Mouse (Mus musculus) thymus, postnatal 25 days (tissue): Measurements from ENCODE around the gene Prm1.
"Not testable (repeated sequence)": the region's sequence is repeated elsewhere in the genome, so short reads cannot be mapped to it uniquely, and the experiment has no call there.

Experiments
- DNase-seq: peaks from one replicate; pipeline ENCODE4 v3.0.0; 2022

Gene Prm1

DNA sequence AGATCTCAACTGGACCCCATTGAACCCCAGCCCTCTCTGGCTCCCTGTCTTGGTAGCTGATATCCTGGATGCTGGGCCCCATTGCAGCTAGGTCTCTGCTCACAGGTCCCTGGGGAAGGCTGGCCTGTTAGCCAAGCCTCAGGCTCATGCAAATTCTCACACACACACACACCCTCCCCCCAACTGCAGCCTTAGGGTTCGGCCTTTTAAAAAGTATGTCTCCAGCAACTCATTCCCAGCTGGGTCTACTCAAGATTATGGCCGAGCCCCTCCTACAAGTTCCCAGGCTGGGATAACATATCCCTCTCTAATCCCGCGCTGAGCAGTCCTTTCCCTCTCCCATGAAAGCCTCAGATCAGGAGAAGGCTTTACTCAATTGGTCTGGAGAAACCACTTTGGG lies 15.7 kb upstream of the Prm1 start:
- DNase-seq = no peak

DNA sequence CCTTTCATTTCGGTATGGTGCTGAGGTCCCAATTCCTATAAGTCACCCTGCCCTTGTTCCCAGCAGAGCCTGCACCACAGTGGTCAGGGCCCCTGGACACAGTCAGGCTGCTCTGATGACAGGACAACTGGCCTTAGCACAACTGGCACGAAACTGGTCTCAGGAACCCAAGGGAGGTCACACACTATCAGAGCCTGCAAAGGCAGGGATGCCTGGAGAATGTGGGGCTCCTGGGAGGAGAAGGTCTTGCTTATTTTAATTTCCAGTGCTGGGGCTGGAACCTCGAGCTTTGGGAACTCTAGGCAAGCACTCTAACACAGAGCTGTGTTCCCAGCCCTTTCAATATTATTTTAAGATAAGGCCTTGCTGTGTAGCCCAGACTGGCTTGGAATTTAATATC lies 14.3 kb upstream of the Prm1 start:
- no peak for DNase-seq

DNA sequence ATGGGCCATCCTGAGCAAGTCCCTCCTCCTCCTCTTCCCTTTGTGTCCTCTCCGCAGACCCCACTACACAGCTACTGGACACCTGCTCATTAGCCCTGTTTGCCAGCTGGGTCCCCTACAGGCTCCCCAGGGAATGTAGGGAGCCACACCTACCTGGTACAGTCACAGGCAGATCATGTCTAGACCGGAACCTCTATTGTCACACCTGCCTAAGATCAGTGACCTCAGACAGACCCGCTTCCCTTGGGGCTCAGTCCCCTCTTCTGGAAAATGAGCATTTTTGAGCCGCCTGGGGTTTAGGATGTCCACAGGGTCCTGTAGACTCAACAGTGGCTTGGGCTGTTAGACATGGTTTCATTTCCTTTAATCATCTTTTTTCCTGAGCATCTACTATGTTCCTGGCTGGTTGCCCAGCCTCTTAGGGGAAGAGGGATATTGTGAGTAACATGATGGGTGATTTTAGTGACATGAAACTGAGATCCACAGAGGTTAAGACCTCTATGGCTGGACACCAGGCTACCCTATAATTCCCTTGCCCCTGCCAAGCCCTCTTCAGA lies 13.0 kb upstream of the Prm1 start:
- no peak for DNase-seq

DNA sequence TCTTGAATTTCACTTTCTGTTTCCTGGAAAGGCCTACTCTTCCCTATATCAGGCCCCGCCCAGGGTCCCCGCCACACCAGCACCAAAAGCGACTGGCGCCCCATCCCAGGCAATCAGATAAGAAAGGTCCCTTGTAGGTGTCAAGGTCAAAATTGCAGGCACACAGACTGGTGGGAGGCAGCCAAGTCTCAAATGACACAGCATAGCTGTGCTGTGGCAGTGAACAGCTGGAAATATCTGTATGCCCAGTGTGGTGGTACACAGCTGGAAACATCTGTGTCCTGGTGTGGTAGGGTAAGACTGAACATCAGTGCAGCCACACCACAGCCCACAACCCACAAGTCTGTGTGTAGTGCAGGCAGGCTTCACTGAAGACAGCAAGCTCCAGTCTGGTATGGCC lies 9.2 kb upstream of the Prm1 start:
- DNase-seq = peak; percentile 51

DNA sequence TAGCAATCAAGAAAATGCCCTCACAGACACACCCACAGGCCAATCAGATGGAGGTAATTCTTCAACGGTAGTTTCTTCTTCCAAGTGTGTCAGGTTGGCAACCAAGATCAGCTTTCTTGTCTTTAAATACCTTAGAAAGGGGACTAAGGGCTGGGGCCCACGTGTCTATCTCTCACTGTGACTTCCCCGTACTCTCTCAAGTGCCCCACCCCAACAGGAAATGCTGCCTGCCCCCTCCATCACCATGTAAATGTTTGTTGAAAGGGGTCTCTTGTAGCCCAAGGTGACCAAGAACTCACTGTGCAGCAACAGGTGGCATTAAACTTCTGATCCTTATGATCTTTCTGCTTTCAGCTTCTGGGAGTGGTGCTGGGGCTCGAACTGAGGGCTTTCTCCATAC lies 8.1 kb upstream of the Prm1 start:
- peak; percentile 42 for DNase-seq

DNA sequence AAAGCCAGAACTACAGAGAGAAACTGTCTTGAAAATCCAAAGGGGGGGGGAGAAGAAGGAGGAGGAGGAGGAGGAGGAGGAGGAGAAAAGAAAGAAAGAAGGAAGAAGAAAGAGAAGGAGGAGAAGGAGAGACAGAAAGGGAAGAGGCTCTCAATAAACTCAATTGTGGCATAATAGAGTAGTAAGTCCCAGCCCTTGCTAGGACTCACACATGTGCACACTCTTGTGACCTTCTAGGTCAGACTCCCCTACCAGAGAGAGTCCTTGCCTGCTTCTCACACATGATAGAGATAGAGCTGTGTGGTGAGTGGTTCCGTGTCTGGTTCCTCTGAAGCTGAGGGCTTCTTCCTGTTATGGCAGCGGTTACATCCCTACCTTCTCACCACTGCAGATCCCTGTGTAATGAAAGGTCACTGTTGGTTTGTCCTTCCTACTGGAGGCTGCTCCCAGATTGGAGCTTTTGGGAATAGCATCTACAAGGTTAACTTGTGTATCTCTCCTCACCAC lies 7.3 kb upstream of the Prm1 start, which contains the start of gene Gm11172:
Gene Gm11172, plus strand, starts transcription at position 51 of the 507 bp plus-strand sequence.
- DNase-seq = peak; percentile 37

DNA sequence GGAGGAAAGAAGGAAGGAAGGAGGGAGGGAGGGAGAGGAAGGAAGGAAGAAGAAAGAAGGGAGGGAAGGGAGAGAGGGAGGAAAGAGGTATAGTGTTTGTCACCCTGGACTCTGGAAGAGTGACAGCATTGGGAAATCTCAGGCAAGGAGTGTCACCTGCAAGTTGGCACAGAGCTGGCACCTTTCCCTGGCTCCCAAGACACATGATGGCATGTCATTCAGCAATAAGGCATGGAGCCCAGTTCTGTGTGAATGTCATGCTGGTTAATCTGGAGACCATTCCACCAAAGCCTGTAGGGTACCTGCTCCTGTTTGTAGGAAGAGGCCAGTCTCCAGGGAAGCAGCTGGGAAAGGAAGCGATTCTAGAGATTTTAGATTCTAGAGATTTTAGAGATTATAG lies 4.7 kb upstream of the Prm1 start:
- no peak for DNase-seq

DNA sequence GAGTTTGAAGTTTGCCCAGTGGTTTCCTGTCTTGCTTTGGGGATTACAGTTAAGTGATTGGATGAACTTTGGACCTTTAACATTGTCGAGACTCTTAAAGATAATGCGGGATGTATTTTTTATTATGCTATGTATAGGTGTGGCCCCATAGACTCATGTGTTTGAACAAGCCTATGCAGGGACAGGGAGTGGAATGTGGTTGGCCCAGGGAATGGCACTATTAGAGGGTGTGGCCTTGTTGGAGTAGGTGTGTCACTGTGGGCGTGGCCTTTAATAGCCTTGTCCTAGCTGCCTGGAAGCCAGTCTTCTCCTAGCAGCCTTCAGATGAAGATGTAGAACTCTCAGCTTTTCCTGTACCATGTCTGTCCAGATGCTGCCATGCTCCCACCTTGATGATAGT lies 3.2 kb downstream of the Prm1 start:
- DNase-seq = not testable (repeated sequence)

DNA sequence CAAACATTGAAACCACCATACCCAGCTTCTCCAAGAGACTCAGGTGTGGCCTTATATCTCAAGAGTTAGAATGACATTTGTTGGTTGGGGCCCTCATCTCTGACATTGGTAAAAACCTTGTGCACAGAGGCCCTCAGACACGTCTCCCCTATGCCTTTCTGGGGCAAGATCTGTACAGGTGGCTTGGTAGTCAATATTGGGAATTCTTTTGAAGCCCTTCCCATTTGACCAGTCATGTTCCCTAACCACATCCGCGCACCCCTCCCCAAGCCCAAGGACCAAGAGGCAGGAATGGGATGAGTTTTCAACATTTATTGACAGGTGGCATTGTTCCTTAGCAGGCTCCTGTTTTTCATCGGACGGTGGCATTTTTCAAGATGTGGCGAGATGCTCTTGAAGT lies 9.6 kb downstream of the Prm1 start, which contains the start of gene Prm2:
Gene Prm2, minus strand, starts transcription at position 101 of the 400 bp plus-strand sequence.
- no peak for DNase-seq

DNA sequence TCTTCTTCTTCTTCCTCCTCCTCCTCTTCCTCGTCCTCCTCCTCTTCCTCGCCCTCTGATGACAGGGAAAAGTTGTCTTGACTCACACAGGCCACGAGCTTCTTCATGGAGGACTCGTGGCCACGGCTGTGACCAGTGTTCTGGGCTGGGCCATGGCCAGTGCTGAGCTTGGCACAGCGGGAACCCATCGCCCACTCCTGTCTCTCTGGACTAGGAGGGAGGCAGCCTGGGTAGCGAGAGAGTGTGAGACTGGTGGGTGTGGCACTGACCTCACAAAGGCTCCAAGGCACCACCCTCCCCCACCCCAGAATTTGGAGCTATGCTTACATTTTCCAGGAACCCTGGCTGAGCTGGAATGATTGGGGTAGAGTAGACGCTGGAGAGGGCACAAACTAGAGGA lies 14.9 kb downstream of the Prm1 start, which contains the start of gene Prm3:
Gene Prm3, minus strand, starts transcription at position 213 of the 400 bp plus-strand sequence.
- DNase-seq = no peak

DNA sequence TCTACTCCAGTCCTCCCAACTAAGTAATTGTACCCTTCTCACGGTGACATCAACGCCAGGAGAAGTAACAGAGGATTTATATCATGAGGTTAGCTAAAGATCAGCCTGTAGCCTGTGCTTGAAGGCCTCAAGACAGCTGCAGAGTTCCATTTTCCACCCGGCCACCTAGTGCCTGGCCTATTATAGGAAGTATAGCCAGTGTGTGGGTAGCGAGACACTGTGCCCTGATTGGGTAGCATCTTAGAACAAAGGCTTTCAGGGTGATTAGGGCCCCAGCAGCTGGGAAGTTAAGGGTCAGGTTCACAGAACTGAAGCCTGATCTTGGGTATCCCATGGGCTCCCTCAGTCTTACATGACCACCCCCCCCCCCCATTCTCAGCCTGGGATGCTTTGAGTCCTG lies 16.8 kb downstream of the Prm1 start:
- no peak for DNase-seq

DNA sequence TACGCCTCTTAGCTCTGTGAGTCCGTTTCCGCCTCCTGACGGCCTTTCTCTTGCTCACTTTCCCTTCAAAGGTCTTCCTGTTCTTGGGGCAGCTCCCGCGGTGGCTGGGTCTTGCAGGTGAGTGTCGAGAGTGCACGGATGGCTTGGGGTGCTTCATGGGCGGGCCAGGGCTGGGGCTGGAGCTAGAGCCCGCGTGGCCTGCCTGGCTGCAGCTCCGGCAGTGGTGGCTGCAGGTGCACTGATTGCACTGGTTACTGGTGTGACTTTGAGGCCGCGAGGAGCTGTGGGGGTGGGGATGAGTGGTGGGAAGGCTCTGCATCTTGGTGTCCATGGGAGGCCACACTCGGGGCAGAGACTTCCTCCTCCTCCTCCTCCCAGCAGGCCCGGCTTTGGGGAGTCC lies 17.4 kb downstream of the Prm1 start, which contains the start of gene Tnp2:
Gene Tnp2, minus strand, starts transcription at position 390 of the 400 bp plus-strand sequence.
- DNase-seq = peak; percentile 73

DNA sequence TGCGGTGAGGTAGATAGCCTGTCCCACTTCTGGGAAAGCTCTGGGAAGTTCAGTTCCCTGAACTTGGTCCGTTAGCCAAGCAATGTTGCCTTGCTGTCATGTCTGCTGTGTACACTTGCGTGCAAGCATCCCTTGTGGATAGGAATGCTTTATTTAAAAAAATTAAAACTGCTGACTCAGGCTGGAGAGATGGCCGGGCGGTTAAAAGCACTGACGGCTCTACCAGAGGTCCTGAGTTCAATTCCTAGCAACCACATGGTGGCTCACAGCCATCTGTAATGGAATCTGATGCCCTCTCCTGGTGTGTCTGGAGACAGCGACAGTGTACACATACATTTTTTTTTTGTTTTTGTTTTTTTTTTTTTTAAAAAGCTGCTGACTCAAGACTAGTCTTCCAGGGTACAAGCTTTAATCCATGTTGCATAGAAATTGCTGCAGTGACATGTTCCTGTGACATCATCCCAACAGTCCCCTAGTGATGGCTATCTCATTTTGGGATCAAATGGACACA lies 18.0 kb downstream of the Prm1 start:
- no peak for DNase-seq

DNA sequence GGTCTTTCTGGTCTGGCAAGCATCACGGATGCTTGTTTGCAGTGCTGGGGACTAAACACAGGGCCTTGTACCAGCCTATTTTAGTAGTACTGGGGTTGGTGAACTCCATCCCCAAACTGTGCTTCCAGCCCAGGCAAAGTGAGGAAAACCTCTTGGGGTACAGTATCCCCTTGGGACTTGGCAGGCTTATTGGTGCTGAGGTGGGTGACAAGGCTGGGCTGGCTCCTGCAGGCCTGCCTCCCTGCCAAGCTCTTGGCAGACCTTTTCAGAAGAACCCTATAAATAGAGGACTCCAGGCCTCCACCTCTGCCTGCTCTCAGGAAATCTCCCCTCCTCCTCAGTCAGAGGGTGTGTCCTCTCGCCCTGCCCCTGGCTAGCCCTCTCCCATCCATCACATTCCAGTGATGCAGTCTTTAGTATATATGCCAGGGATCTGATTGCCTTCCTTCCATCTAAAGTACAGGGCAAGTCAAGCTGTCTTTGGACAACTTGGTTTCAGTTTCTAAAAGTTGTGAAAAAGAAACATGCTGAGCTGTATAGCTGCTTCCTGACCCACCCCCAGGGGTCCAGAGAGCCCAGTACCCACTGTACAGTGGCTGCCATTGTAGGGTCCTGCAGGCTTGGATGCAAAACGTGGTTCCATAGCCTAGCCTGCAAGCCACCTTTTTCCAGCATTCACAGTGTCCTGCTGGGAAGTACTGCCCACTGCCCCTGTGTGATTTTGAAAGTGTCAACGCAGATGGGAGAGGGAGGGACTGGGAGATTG lies 18.7 kb downstream of the Prm1 start:
- DNase-seq = no peak

DNA sequence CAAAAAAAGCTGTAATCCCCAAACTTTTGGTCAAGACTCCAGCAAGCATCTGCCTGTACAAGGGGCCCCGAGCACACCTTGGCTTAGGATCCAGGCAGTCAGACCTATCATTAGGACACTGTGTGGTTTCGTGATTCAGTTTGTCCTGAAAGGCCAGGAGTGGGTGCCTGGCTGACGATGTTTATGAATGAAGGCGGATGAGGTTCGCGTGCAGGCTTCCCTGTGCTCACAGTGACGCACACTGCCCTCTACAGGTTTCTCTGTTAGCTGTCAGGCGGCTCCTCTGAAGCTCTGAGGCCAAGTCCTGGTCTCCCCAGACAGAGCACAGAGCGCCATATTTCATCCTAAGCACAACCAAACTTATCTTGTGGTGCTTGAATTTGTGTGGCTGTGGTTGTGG lies 19.4 kb downstream of the Prm1 start:
- peak; percentile 91 for DNase-seq

DNA sequence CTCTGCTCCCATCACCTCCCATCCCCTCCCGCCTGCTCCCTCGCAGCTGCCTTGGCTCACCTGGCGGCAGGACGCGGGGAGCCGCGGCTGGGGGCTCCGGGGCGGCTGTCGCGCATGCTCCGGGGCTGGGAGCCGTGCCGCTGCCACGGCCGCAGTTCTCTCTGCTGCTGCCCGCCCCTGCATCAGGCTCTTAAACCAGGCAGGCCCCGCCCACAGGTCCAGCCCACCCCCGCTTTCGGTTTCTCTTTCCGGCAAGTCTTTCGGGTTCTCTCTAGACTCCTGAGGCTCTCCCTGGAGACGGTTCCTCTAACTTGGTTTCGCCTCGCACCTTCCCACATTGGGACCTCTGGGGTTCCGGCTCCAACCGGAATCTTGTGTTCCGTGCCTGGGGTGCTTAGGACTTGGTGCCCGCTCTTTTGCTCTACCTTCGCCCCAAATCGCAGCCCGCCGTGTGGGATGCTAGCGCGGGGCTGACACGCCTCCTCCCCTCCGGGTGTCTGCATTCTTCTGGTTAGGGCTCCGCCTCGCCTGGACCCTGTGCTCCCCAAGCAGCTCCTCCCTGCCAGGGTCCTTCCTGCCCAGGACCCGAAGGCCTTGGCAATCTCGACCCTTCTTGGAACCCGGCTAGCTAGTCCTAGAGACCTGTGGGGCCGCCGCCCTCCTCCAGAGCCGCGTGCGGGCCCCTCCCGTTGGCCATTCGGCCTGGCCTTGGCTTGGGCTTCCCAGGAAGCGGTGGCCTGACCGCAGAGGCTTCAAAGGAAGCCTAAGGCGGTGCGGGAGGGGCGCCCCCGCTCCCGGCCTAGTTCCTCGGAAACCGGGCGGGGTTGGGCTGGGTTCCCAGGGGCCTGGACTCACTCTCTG lies 20.0 kb downstream of the Prm1 start, which contains the start of gene Socs1:
Gene Socs1, minus strand, starts transcription at position 166 of the 861 bp plus-strand sequence.
- peak; percentile 97 for DNase-seq

DNA sequence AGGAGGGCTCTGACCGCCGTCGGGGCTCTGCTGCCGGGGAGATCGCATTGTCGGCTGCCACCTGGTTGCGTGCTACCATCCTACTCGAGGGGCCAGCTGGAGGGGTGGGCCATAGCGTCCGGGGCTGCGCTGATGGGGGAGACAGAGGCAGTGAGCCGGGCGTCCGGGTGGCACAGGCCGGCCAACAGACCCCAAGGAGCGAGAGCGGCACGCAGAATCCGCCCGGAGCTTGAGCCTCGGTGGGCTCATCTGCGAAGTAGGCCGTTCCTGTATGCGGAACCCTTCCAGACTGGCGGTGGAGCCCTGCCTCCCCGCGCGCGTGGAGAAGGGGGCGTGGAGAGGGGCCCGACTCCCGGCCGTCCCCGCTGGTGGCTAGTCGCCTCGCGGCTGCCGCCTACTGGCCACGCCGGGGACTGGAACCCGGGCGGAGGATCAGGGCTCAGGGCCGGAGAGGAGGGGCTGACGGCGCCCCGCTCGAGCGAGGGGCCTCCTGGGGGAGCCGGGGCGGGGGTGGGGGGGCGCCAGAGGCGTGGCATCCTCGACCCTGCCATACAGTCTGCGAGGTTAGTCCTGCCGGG lies 20.8 kb downstream of the Prm1 start:
- peak; percentile 99 for DNase-seq

DNA sequence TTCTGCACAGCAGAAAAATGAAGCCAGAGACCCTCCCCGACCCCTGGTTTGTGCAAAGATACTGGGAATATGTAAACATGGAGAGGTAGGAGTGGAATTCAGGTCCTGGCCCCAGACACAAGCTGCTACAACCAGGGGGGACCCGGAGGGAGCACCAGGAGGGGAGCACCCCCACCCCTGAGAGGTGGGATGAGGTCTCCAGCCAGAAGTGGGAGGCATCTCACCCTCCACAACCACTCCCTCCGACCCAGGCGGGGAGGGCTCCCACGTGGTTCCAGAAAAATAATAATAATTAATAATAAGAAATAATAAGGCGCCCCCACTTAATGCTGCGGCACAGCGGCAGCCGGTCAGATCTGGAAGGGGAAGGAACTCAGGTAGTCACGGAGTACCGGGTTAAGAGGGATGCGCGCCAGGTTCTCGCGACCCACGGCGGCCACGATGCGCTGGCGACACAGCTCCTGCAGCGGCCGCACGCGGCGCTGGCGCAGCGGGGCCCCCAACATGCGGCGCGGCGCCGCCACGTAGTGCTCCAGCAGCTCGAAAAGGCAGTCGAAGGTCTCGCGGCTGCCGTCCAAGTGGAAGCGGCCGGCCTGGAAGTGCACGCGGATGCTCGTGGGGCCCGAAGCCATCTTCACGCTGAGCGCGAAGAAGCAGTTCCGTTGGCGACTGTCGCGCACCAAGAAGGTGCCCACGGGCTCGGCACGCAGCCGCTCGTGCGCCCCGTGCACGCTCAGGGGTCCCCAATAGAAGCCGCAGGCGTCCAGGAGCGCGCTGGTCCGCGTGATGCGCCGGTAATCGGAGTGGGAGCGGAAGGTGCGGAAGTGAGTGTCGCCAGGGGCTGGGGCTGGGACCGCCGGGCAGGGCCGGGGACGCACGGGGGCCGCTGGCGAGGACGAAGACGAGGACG lies 21.5 kb downstream of the Prm1 start:
- peak; percentile 51 for DNase-seq

DNA sequence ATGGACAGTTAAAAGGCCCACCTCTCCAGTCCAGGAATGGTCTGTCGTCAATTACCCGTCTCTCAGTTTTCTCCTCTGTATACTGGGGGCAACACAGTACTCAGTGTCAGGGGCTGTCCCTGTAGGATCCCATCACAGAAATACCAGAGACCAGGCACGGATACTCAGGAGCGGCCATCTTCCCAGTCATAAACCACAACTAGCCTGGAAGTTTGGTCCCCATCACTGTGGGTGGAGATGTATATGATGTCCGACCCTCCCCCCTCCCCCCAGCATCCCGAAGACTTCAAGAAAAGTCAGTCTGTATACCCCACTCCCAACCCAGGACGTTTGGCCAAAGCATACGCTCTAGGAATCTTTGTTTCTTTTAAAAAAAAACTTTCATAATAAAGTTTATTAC lies 22.2 kb downstream of the Prm1 start:
- no peak for DNase-seq

DNA sequence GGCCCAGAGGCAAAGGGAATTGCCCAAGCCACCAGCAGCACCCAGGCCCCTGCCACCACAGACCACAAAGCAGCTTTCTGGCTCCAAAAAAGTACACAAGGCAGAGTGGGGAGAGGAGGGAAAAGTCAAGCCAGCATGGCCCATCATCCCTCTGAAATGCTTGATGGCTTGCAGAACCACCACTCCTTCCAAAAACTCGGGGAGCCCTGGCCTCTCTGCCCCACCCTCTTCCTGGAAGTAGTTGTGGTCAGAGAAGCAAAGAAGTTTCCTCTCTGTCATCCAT lies 22.5 kb downstream of the Prm1 start:
- DNase-seq = peak; percentile 44

DNA sequence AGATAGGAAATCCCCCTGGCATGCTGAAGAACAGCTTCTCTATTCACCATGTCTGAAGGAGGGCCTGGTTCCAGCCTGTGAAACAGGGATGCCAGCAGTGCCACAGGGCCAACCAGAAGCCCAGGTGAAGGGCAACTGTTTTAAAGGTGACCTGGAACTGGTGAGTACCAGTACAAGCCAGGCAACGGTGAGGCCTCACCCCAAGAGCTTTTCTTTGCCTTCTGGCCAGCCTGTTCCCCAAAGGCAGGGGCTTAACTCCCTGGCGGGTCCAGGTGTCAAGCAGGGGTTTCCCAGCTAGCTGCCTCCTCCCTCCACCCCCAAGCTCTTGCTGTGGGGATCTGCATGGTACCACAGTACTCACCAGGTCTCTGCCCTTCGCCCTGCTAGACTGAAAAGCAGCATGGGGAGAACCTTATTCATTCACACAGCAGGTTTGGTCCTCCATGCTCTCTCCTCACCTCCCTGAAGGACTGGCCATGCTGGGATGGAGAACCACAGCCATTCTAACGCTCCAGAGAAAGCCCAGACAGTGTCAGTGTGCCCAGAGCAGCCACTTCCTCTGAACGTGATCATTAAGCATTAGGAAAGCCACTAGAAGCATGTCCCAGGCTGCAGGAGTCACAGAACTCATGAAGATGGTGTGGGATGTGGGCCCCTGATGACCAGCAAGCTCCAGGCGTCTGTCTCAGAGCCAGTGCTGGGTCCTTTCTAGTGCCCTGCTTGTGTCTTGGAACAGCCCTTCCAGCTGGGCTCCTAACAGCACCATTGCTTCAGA lies 23.1 kb downstream of the Prm1 start:
- peak; percentile 44 for DNase-seq
